Mouse (Mus musculus): Measurements from ENCODE around the gene Inpp5f. TPM values are rescaled to one million over a fixed set of nuclear protein-coding genes. Genes with fewer than 3 reads are reported as not detected.

The Inpp5f gene
- polyA plus RNA-seq, 1 experiment, result 7.7 TPM

GRCm38 (mm10) chr7:128587334-128587933 lies 23.7 kb upstream of the Inpp5f start:
- TF ChIP-seq GATA1 (IDR thresholded peaks at IDR 0.05; ENCODE audit: low read length), result no peak

DNA sequence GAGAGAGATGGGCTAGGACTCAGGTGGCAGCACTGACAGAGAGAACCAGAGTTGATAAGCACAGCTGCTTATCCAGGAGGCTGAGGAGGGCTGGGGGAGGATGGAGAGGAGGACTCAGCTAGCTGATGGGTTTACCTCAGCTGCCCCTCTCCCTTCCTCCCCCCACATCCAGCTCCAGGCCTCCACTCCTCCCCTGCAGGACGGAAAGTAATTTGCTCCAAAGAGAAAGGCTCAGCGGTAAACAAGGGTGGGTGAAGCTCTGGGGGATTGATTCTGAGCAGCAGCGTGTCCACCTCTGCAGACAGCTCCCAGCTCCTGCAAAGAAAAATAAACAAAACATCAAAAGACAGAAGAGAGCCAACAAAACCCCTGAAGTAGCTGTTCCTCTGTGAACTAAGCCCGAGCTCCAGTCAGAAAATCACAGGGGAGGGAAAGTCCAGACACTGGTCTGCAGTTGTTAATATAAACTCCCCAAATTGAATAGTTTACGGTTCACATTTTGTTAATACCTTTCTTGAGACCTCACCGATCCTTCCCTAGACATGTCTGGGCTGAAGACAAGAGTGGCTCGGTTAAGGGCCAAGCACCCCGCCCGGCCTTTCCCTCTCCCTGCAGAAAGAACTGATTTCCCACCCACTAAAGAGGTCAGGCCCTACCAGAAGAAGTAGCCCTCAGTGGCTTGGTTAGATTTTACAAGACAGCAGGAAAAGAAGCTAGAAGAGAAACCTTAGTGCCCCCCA lies 19.6 kb upstream of the Inpp5f start:
- no peak for TF ChIP-seq GATA1 (IDR thresholded peaks at IDR 0.05; ENCODE audit: low read length)

GRCm38 (mm10) chr7:128592118-128592935 lies 18.8 kb upstream of the Inpp5f start:
- no peak for TF ChIP-seq GATA1 (IDR thresholded peaks at IDR 0.05; ENCODE audit: low read length)

- TF ChIP-seq GATA1 (IDR thresholded peaks at IDR 0.05; ENCODE audit: low read length), result no peak
Observed at GRCm38 (mm10) chr7:128592936-128593241, 18.2 kb upstream of the Inpp5f start.

DNA sequence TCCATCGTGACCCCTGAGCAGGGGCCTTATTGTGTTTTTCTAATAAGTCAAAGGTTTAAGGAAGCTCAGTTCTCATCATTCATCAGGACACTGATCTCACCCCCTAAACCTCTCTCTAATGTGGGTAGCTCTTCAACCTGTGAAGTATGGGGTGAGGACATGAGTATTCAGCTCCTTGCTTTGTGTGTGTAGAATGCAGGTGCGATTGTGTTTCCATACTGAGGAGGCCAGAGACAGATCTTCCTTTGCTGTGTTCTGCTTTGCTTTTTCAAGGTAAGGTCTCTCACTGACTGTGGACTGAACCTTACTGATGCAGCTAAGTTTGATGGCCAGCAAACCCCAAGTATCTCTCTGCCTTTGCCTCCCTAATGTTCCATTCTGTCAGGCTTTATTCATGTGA lies 14.9 kb upstream of the Inpp5f start:
- TF ChIP-seq GATA1 (IDR thresholded peaks at IDR 0.05; ENCODE audit: low read length), result no peak

GRCm38 (mm10) chr7:128599072-128599471 lies 12.1 kb upstream of the Inpp5f start:
- no peak for TF ChIP-seq GATA1 (IDR thresholded peaks at IDR 0.05; ENCODE audit: low read length)

- no peak for TF ChIP-seq GATA1 (IDR thresholded peaks at IDR 0.05; ENCODE audit: low read length)
Observed at GRCm38 (mm10) chr7:128601826-128602225, 9.3 kb upstream of the Inpp5f start.

DNA sequence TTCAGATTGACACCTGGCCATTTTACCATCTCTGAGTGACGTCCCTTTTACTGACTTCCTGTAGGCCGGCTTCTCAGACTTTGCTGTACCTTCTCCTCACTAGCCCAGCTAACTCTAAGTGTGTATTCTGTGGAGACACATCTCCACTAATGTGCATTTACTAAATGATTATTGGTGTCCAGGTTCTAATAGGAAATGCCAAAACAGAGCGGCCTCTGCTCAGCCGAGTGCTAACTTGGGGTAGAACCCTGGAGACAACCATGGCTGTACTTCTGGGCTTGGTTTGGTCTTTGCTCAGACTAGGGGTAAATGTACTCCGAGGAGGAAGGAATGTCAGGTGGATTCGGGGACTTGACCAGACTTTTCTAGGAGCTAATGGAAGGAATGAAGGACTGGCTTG lies 638 bp upstream of the Inpp5f start:
- no peak for TF ChIP-seq GATA1 (IDR thresholded peaks at IDR 0.05; ENCODE audit: low read length)

GRCm38 (mm10) chr7:128611799-128612411 lies 777 bp downstream of the Inpp5f start:
- no peak for TF ChIP-seq GATA1 (IDR thresholded peaks at IDR 0.05; ENCODE audit: low read length)

- TF ChIP-seq GATA1 (IDR thresholded peaks at IDR 0.05; ENCODE audit: low read length), result no peak
Observed at GRCm38 (mm10) chr7:128612521-128613181, 1.5 kb downstream of the Inpp5f start.

DNA sequence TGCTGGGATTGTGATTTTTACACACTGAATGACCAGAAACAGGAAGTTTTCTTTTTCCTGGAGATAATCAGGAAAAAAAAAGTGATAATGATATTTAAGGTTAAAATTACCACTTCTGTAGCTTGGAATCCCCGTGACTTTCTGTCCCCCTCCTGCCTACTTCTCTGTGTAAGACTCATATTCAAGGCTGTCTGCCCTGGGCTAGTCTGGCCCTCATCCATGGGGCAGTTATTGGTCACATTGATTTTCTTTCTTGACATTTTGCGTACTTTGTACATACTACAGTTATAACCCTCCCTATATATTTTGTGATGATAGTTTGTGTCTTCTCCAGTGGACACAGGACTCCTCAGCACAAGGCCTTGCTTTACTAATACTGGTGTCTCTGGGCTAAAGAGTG lies 2.5 kb downstream of the Inpp5f start:
- no peak for TF ChIP-seq GATA1 (IDR thresholded peaks at IDR 0.05; ENCODE audit: low read length)

GRCm38 (mm10) chr7:128617587-128617986 lies 6.5 kb downstream of the Inpp5f start:
- TF ChIP-seq GATA1 (IDR thresholded peaks at IDR 0.05; ENCODE audit: low read length), result no peak

DNA sequence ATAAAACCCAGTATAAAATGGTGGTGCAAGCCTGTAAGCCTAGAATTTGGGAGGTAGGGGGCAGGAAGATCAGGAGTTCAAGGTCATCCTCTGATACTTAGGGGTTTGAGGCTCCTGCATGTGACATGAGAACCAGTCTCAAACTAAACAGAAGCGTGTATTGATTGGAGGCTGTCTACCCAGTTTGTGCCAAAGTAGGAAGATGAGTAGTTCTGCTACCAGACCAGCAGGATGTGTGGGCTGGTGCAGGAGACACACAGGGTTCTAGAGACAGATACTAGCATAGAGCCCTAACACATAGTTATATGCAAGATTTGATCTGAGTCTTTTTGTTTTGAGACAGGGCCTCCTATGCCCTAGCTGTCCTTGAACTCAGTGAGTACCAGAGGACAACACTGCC lies 9.1 kb downstream of the Inpp5f start:
- no peak for TF ChIP-seq GATA1 (IDR thresholded peaks at IDR 0.05; ENCODE audit: low read length)

GRCm38 (mm10) chr7:128622266-128622961 lies 11.3 kb downstream of the Inpp5f start:
- no peak for TF ChIP-seq GATA1 (IDR thresholded peaks at IDR 0.05; ENCODE audit: low read length)

- TF ChIP-seq GATA1 (IDR thresholded peaks at IDR 0.05; ENCODE audit: low read length), result no peak
Observed at GRCm38 (mm10) chr7:128622994-128623393, 11.9 kb downstream of the Inpp5f start.

All from G1E-ER4 (cell line).